In genomic region chr9:102632173-102632572, GRCm38 (mm10) we compare ENCODE assay signal across 11 mouse cellular contexts. TPM values are rescaled to one million over a fixed set of nuclear protein-coding genes. Genes with fewer than 3 reads are reported as not detected.
DNase-seq lines count a peak whose midpoint lies in the region; ATAC-seq and TF ChIP-seq lines count a peak whose summit lies in the region.
"Had no signal": no experiment of that assay in that cellular context is flagged by ENCODE, and none has a peak within 500 bp of the region (broad histone marks: within the 10 kb centered on the region; RNA-seq: fewer than 3 reads in every experiment).

No protein-coding gene starts in this region.

- H3K27me3 ChIP-seq in kidney, adult 2 months (replicated peaks; ENCODE audit: control insufficient read depth, insufficient read depth, low read length) = no peaks in the 10 kb centered on the region
- H3K27me3 ChIP-seq in megakaryocyte, embryonic 14.5 days (replicated peaks) = peaks cover 3% of the 10 kb centered on the region
- no peaks in the 10 kb centered on the region for H3K27me3 ChIP-seq in limb, embryonic 10.5 days (ENCODE audit: low read depth, poor library complexity, severe bottlenecking)
- no peaks in the 10 kb centered on the region for H3K27me3 ChIP-seq in stomach, postnatal 0 days (ENCODE audit: control insufficient read depth, insufficient read depth, low read length)
- H3K27me3 ChIP-seq: forebrain, embryonic 12.5 days had no signal

- no peak for TF ChIP-seq POLR2A in kidney, adult 2 months (IDR thresholded peaks at IDR 0.05; ENCODE audit: low read depth, low read length)

- peak; percentile 21 for DNase-seq in kidney, adult 2 months
- DNase-seq in kidney, postnatal 36 days = no peak
- no peak for DNase-seq in limb, embryonic 10.5 days (ENCODE audit: low spot score)
- no peak for DNase-seq in stomach, postnatal 0 days (ENCODE audit: low spot score)
- no peak for DNase-seq in adrenal gland, postnatal 10 days
- DNase-seq: layer of hippocampus, postnatal 36 days; thymus, adult 18-20 months had no signal

- TF ChIP-seq EP300 in stomach, postnatal 0 days (optimal IDR thresholded peaks at IDR 0.05) = no peak

- no peak for TF ChIP-seq CTCF in kidney, adult 2 months (conservative IDR thresholded peaks at IDR 0.05; ENCODE audit: insufficient read depth, insufficient read length, low read depth, low read length)
- TF ChIP-seq CTCF in stomach, postnatal 0 days (IDR thresholded peaks at IDR 0.05; ENCODE audit: low read depth) = no peak

- H3K27ac ChIP-seq in kidney, adult 2 months (ENCODE audit: insufficient read depth, low read depth, low read length) = no peak overlapping the region
- 0 out of 2 replicates have a peak overlapping the region, but pooled peaks have one; percentile 53 for H3K27ac ChIP-seq in limb, embryonic 10.5 days
- 0 out of 2 replicates have a peak overlapping the region, but pooled peaks have one; percentile 13 for H3K27ac ChIP-seq in stomach, postnatal 0 days (replicated peaks)
- H3K27ac ChIP-seq: forebrain, embryonic 12.5 days had no signal

- H3K4me3 ChIP-seq in kidney, adult 2 months (ENCODE audit: insufficient read depth, low read depth, low read length) = no peak overlapping the region
- peak overlapping the region; percentile 47 for H3K4me3 ChIP-seq in megakaryocyte, embryonic 14.5 days (replicated peaks)
- no peak overlapping the region for H3K4me3 ChIP-seq in limb, embryonic 10.5 days
- no peak overlapping the region for H3K4me3 ChIP-seq in stomach, postnatal 0 days (ENCODE audit: low read depth, low read length)
- H3K4me3 ChIP-seq: forebrain, embryonic 12.5 days had no signal

- H3K36me3 ChIP-seq in kidney, adult 2 months (ENCODE audit: control insufficient read depth, insufficient read depth, low read length) = no peaks in the 10 kb centered on the region; the same call in 1 of the 2 replicates
- peaks cover 23% of the 10 kb centered on the region for H3K36me3 ChIP-seq in megakaryocyte, embryonic 14.5 days (replicated peaks; ENCODE audit: low read length)
- H3K36me3 ChIP-seq in limb, embryonic 10.5 days = peaks cover 22% of the 10 kb centered on the region
- 0 out of 2 replicates have a peak, but pooled peaks cover 4% of the 10 kb centered on the region for H3K36me3 ChIP-seq in stomach, postnatal 0 days (ENCODE audit: control insufficient read depth, insufficient read depth, low read length)

- peaks cover 6% of the 10 kb centered on the region; the same call in 1 of the 2 replicates for H3K4me1 ChIP-seq in kidney, adult 2 months (ENCODE audit: control insufficient read depth, insufficient read depth, low read length)
- H3K4me1 ChIP-seq in megakaryocyte, embryonic 14.5 days = peaks cover 56% of the 10 kb centered on the region
- H3K4me1 ChIP-seq in limb, embryonic 10.5 days = peaks cover 26% of the 10 kb centered on the region
- no peaks in the 10 kb centered on the region for H3K4me1 ChIP-seq in stomach, postnatal 0 days (replicated peaks; ENCODE audit: control insufficient read depth, insufficient read depth)

- no peak overlapping the region for H3K9ac ChIP-seq in stomach, postnatal 0 days (ENCODE audit: low read length)
- H3K9ac ChIP-seq: forebrain, embryonic 12.5 days had no signal

- H3K9me3 ChIP-seq in megakaryocyte, embryonic 14.5 days = no peaks in the 10 kb centered on the region
- H3K9me3 ChIP-seq in limb, embryonic 10.5 days (replicated peaks) = no peaks in the 10 kb centered on the region
- H3K9me3 ChIP-seq in stomach, postnatal 0 days (ENCODE audit: control insufficient read depth, low read length) = no peaks in the 10 kb centered on the region
- H3K9me3 ChIP-seq: forebrain, embryonic 12.5 days had no signal

- WGBS in kidney, adult 2 months = 80% methylated on average over 4 of the region's 4 CpGs
- WGBS in limb, embryonic 10.5 days = 95% methylated on average over 4 of the region's 4 CpGs
- WGBS in stomach, postnatal 0 days = 58% methylated on average over 4 of the region's 4 CpGs

- no peak overlapping the region for H3K4me2 ChIP-seq in stomach, postnatal 0 days (replicated peaks; ENCODE audit: low read depth)
- H3K4me2 ChIP-seq: forebrain, embryonic 12.5 days; heart, embryonic 11.5 days had no signal

- no peak for ATAC-seq in megakaryocyte, adult 5-6 weeks (ENCODE audit: poor library complexity, severe bottlenecking)
- ATAC-seq in stomach, postnatal 0 days (ENCODE audit: low FRiP score, low TSS enrichment) = no peak

RNA-seq across cellular contexts. Expression of gene Cep63, which starts 5.8 kb away (rescaled TPM):
- 3.7 and 6.9 TPM in 2 replicates for polyA plus RNA-seq in kidney, adult 2 months (2012; rRNA removed)
- polyA plus RNA-seq in megakaryocyte, embryonic 14.5 days (2012; ENCODE audit: insufficient read depth, low replicate concordance) = 16.3 and 47.6 TPM in 2 replicates
- total RNA-seq in megakaryocyte, adult 5-6 weeks (2015) = 26.7 and 30.0 TPM in 2 replicates
- total RNA-seq in megakaryocyte, adult 5-6 weeks (2017) = 28.0 and 39.0 TPM in 2 replicates
- 46.5 and 57.1 TPM in 2 replicates for polyA plus RNA-seq in limb, embryonic 10.5 days (2016; fragmentation: Nextera tagmentation; extraction: Ambion mirVana)
- 24.4 and 27.8 TPM in 2 replicates for polyA plus RNA-seq in stomach, postnatal 0 days (2015; fragmentation: Nextera tagmentation; extraction: Ambion mirVana)
- 10 to 100 TPM; 31.1 TPM for total RNA-seq in adrenal gland, postnatal 10 days (2021)

RNA-seq across cellular contexts. Expression of gene Anapc13, which starts 6.1 kb away (rescaled TPM):
- polyA plus RNA-seq in kidney, adult 2 months (2012; rRNA removed) = 136 and 225 TPM in 2 replicates
- 17.1 and 27.3 TPM in 2 replicates for polyA plus RNA-seq in megakaryocyte, embryonic 14.5 days (2012; ENCODE audit: insufficient read depth, low replicate concordance)
- total RNA-seq in megakaryocyte, adult 5-6 weeks (2015) = 115 and 117 TPM in 2 replicates
- total RNA-seq in megakaryocyte, adult 5-6 weeks (2017) = 106 and 119 TPM in 2 replicates
- polyA plus RNA-seq in limb, embryonic 10.5 days (2016; fragmentation: Nextera tagmentation; extraction: Ambion mirVana) = 154 and 168 TPM in 2 replicates
- polyA plus RNA-seq in stomach, postnatal 0 days (2015; fragmentation: Nextera tagmentation; extraction: Ambion mirVana) = 172 and 179 TPM in 2 replicates
- total RNA-seq in adrenal gland, postnatal 10 days (2021) = 100 to 1,000 TPM; 291 to 319 TPM
